Mouse (Mus musculus) adrenal gland, adult (tissue): ENCODE measurements around the gene Zw10.

Experiments used
- DNase-seq, 2 experiments: peaks; one replicate each; pipeline ENCODE4 v3.0.0; 2022 to 2023; ENCODE audit warnings: low spot score in 1 of 2; ENCODE audit not compliant: inconsistent age in 2 of 2

The Zw10 gene

DNA sequence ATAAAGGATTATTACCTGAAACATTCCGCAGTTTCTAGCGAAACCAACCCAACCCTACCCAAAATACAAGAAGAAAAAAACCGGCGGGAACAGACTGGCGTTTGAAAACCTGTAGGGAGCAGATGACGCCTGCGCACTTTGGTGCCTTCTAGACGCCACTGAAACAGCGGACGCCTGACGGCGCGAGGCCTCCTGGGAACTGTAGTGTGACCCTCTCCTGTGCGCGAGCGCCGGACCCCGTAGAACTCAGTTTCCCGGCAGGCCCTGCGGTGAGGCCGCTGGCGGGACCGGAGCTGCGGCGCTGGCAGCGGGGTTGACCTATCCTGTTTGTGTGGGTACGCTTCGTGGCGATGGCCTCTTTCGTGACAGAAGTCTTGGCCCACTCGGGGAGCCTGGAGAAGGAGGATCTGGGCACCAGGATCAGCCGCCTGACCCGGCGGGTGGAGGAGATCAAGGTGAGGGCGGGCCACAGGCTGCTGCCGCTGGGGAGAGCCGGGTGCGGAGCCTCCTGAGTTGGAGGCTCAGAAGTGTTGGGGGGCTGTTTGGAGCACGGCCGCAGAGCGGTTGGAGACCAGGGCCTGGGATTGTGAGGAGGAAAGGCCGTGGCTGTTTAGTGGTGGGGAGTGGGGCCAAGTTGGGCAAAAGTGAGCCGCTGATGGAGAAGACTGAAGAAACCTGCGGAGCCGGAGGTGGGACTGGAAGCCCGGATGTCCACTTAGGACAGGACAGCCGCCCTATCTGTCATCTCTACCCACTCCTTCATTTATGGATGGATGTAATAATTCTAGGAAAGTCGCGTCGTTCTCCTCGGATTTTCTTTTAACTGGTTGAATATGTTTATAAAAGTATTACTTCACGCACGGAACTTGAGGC lies at the start of gene Zw10:
Gene Zw10, plus strand, starts transcription at position 281 of the 873 bp plus-strand sequence.
- peak; percentile 95 to 97 for DNase-seq

- no peak for DNase-seq
Observed at GRCm38 (mm10) chr9:49015824-49016223, 39.6 kb upstream of the Zw10 start.

- no peak for DNase-seq
Observed at GRCm38 (mm10) chr9:49021289-49021688, 34.1 kb upstream of the Zw10 start.

GRCm38 (mm10) chr9:49023956-49024355 lies 31.5 kb upstream of the Zw10 start:
- DNase-seq = no peak

DNA sequence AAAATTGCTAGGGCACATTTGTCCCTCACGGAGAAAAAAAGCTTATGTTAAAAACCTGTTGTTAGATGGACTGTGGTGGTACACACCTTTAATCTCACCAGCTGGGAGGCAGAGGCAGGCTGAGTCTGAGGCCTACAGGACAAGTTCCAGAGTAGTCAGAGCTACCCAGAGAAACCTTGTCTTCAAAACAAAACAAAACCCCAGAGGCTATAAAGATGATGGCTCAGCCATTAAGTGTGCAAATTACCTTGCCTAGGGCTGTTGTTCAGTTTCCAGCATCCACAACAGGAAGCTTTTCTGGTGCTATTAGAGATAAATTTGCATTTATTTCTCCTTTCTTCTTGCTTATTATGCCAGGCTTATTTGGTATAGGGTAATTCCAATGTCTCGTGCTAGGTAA lies 30.9 kb upstream of the Zw10 start:
- DNase-seq = no peak

- DNase-seq = peak in 1 of 2 experiments; percentile 12
Observed at GRCm38 (mm10) chr9:49034764-49035163, 20.6 kb upstream of the Zw10 start.

- DNase-seq = peak; percentile 17 to 43
Observed at GRCm38 (mm10) chr9:49050901-49051300, 4.5 kb upstream of the Zw10 start.

DNA sequence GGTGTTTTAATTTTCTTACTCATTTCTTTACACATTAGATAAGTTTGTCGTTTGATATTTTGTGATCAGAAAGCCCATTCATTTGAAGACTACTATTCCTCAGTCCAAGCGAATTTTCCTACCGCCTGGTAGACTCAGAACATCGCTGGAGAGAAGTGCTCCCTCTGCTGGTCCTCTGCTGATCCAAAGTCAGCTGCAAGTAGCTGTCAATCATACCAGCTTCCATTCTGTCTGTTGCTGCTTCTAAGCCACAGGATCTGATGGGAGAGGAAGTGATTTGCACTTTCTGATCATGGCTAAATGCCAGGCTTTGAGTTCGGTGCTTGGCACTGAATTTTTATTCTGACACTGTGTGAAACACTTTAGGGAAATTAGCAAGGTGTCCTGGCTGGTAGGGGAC lies 4.1 kb upstream of the Zw10 start:
- peak; percentile 46 to 77 for DNase-seq

DNA sequence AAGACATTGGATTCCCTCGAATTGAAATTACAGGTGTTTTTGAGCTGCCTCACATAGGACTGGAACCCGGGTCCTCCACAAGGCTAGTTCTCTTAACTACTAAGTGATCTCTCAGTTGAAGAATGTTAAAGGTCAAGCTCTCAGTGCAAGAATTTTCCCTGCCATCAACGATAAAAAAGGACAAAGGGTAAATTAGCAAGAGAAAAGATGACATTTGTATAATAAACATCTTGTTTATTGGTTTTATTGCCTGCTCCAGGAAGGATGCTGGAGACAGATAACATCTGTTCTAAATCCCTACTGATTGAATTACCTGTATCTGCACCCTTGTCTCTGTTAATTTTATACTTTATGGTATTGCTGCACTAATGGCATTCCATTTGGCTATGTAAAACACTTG lies 1.4 kb upstream of the Zw10 start:
- no peak for DNase-seq

DNA sequence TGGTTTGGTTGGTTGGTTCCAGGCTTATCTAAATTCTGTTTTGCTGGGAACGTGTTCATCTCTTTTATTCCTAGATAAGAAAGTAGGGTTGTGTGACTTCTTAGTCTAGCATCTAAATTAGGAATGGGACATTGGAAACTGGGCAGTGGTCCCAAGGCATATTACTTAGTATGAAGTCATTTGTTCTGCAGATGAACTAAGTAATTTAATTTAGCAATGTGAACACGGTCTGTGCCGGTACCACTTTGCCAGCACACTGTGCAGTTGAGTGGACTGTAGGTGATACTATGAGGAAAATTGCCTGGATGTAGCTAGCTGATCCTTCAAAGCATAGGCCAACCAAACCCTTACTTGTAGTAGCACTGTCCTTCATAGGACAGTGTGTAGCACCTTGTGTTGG lies 21.4 kb downstream of the Zw10 start:
- DNase-seq = no peak

DNA sequence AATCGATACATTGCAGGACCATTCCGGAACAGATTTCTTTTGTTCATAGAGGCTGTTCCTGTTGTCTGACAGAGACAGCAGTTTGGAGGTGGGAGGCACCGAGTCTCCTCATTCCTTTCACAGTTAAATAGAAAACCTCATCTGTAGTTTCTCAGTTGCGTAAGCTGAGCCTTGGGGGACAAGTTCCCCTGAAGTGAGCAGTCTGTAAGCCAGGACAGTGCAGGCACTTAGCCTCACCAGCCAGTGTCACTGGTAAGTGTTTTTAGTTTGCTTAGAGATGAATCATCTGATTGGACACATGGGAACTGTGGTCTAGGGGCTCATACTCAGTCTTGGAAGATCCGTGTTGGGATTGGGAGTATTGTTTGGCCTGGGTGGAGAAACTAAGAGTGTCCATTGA lies 25.7 kb downstream of the Zw10 start, which contains the start of gene Tmprss5:
Gene Tmprss5, plus strand, starts transcription at position 154 of the 400 bp plus-strand sequence.
- peak in 1 of 2 experiments; percentile 23 for DNase-seq

DNA sequence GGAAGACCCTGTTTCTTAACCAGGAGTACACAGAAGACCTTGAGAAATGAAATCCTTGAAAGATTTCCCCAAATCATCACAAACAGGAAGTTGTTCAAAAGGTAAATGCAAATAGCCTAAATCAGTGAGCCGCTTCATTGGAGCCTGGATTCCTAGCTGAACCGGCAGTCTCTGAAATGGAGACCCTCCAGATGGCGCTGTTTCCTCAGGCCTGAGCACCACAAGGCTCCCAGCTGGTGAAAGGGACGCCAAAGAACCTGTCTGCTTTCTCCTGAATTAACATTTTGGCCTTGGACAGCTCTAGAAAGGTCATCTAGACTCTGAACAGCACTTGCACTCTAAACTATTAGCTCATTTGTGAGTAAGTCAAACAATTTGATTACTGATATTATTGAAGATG lies 26.1 kb downstream of the Zw10 start:
- peak; percentile 67 to 91 for DNase-seq

- no peak for DNase-seq
Observed at GRCm38 (mm10) chr9:49087317-49087716, 31.9 kb downstream of the Zw10 start.

GRCm38 (mm10) chr9:49098871-49099270 lies 43.5 kb downstream of the Zw10 start:
- DNase-seq = no peak

- DNase-seq = no peak
Observed at GRCm38 (mm10) chr9:49102328-49102727, 46.9 kb downstream of the Zw10 start.

GRCm38 (mm10) chr9:49109101-49109500 lies 53.7 kb downstream of the Zw10 start:
- no peak for DNase-seq

DNA sequence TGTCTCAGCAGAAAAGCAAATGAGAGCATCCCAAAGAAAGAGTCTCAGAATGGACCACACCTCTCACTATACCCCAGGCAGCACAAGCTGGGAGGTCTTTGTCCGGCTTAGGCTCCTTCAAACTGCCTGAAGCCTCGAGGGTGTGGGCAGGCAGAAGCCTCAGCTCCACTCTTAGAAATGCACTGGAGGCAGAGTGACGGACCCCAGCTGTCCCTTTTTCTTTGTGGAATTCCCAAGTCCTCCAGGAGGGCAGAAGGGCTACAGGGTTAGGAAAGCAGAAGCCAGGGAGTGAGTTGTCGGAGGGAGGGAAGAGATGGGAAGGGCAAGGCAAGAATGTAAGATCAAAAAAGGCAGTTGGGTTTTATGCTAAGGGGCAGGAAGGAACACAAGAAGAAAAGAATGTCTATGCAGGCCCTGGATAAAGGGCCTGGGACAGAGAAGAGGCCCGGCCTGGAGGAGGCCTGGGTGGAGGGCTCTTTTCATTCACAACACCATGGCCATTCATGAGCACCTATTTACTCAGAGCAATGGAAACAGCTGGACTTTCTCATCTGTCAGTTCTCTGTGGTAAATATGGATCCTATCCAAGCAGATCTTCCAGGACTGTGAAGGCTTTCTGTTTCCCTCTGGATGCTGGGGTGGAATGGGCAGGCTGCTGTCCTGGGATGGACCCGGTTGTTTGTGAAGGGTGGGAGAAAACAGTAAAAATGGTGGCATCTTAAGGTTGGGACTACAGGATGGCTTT lies 55.2 kb downstream of the Zw10 start:
- no peak for DNase-seq

- no peak for DNase-seq
Observed at GRCm38 (mm10) chr9:49111296-49111695, 55.9 kb downstream of the Zw10 start.

GRCm38 (mm10) chr9:49118271-49118825 lies 62.9 kb downstream of the Zw10 start:
- DNase-seq = no peak

DNA sequence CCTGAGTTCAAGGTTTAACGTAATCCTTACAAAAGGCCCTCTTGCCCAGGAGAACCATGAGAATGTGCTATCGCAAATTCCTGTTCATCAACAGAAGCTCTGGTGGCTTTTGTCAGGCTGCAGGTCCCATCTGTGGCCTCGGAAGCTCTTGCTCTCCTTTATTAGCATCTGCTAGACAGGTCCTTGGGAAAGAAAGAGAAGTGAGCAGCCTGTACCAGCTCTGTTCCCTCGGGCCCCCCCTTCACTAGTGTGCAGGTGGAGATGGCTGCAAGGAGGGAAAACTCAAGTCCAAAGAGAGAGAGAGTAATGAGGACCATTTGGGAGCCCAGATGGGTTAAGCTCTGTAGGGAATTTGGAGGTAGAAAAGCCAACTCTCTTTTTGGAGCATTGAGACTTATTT lies 64.3 kb downstream of the Zw10 start:
- no peak for DNase-seq

DNA sequence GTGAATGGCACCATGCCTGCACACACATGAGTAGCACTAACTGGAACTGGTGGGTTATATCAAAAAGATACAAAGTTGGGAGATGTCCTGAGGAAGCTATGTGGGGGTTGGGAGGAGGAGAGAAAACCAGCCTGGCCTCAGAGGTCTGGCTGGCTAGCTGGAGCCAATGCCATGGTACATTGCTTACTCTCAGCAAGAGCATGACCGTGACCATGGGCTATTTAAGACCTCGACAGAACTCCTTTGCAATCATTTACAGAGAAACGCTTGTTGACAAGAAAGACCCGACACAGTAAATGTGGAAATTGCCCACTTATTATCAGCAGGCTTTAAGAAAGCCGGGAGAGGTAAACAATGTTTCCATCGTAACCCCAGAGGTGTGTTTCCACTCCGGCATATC lies 70.3 kb downstream of the Zw10 start:
- DNase-seq = no peak
